Mouse (Mus musculus) kidney, postnatal 14 days (tissue): Measurements from ENCODE around the gene Arid1b.
"Not testable (repeated sequence)": the region's sequence is repeated elsewhere in the genome, so short reads cannot be mapped to it uniquely, and the experiment has no call there.

ENCODE experiments used
- DNase-seq: peaks from one replicate; pipeline ENCODE4 v3.0.0; 2022; ENCODE audit warnings: mixed read lengths

Arid1b gene

GRCm38 (mm10) chr17:5057944-5058720 is 64.0 kb downstream of the Arid1b start:
- DNase-seq: peak; percentile 82

- DNase-seq: no peak
Observed at GRCm38 (mm10) chr17:5059092-5059601, 65.0 kb downstream of the Arid1b start.

- no peak for DNase-seq
Observed at GRCm38 (mm10) chr17:5060515-5061084, 66.5 kb downstream of the Arid1b start.

- no peak for DNase-seq
Observed at GRCm38 (mm10) chr17:5061183-5061582, 67.1 kb downstream of the Arid1b start.

GRCm38 (mm10) chr17:5061593-5061992 is 67.5 kb downstream of the Arid1b start:
- DNase-seq: no peak

- no peak for DNase-seq
Observed at GRCm38 (mm10) chr17:5063471-5064176, 69.5 kb downstream of the Arid1b start.

GRCm38 (mm10) chr17:5064777-5065176 is 70.6 kb downstream of the Arid1b start:
- no peak for DNase-seq

GRCm38 (mm10) chr17:5065270-5065669 is 71.1 kb downstream of the Arid1b start:
- no peak for DNase-seq

- DNase-seq: no peak
Observed at GRCm38 (mm10) chr17:5066835-5067234, 72.7 kb downstream of the Arid1b start.

- DNase-seq: no peak
Observed at GRCm38 (mm10) chr17:5067264-5067663, 73.1 kb downstream of the Arid1b start.

GRCm38 (mm10) chr17:5070399-5070798 is 76.3 kb downstream of the Arid1b start:
- DNase-seq: no peak

- no peak for DNase-seq
Observed at GRCm38 (mm10) chr17:5072539-5072938, 78.4 kb downstream of the Arid1b start.

- no peak for DNase-seq
Observed at GRCm38 (mm10) chr17:5074752-5075506, 80.8 kb downstream of the Arid1b start.

GRCm38 (mm10) chr17:5077996-5078395 is 83.9 kb downstream of the Arid1b start:
- no peak for DNase-seq

GRCm38 (mm10) chr17:5078576-5078975 is 84.4 kb downstream of the Arid1b start:
- no peak for DNase-seq

GRCm38 (mm10) chr17:5080884-5081419 is 86.8 kb downstream of the Arid1b start:
- DNase-seq: no peak

GRCm38 (mm10) chr17:5082274-5082673 is 88.1 kb downstream of the Arid1b start:
- no peak for DNase-seq

- no peak for DNase-seq
Observed at GRCm38 (mm10) chr17:5083497-5083896, 89.4 kb downstream of the Arid1b start.

- DNase-seq: no peak
Observed at GRCm38 (mm10) chr17:5084139-5084538, 90.0 kb downstream of the Arid1b start.

- DNase-seq: no peak
Observed at GRCm38 (mm10) chr17:5085004-5085403, 90.9 kb downstream of the Arid1b start.

- DNase-seq: no peak
Observed at GRCm38 (mm10) chr17:5085942-5086341, 91.8 kb downstream of the Arid1b start.

GRCm38 (mm10) chr17:5088241-5088640 is 94.1 kb downstream of the Arid1b start:
- DNase-seq: not testable (repeated sequence)

GRCm38 (mm10) chr17:5088822-5089221 is 94.7 kb downstream of the Arid1b start:
- no peak for DNase-seq
